In genomic region chr9:123150241-123151020, GRCm38 (mm10) we compare ENCODE assay signal across 10 mouse cellular contexts. TPM values are rescaled to one million over a fixed set of nuclear protein-coding genes. Genes with fewer than 3 reads are reported as not detected.
DNase-seq lines count a peak whose midpoint lies in the region; ATAC-seq and TF ChIP-seq lines count a peak whose summit lies in the region.
"Had no signal": no experiment of that assay in that cellular context is flagged by ENCODE, and none has a peak within 500 bp of the region (broad histone marks: within the 10 kb centered on the region; RNA-seq: fewer than 3 reads in every experiment).

Gene Clec3b (plus strand): TSS chr9:123150946.

- H3K27ac ChIP-seq in heart, embryonic 10.5 days: no peak within 1 kb of the TSS
- no peak within 1 kb of the TSS for H3K27ac ChIP-seq in limb, embryonic 14.5 days (replicated peaks; ENCODE audit: low read depth, low read length)

- WGBS in heart, embryonic 10.5 days: 85% methylated on average over 5 of the region's 5 CpGs
- WGBS in limb, embryonic 14.5 days: 74% methylated on average over 5 of the region's 5 CpGs

- TF ChIP-seq POLR2A in limb, embryonic 14.5 days (IDR thresholded peaks at IDR 0.05; ENCODE audit: borderline replicate concordance, extremely low read depth, insufficient read depth, insufficient read length): no peak

- ATAC-seq in limb, embryonic 14.5 days (ENCODE audit: low FRiP score, low read depth): no peak
- ATAC-seq in activated CD4-positive, CD25-positive, alpha-beta regulatory T cell, adult 4 months: no peak

- no peak within 1 kb of the TSS for H3K4me3 ChIP-seq in heart, embryonic 10.5 days
- H3K4me3 ChIP-seq in limb, embryonic 14.5 days (replicated peaks; ENCODE audit: low read length): no peak within 1 kb of the TSS
- H3K4me3 ChIP-seq: myocyte had no signal

- no peaks in the 10 kb centered on the region for H3K4me1 ChIP-seq in heart, embryonic 10.5 days
- H3K4me1 ChIP-seq in limb, embryonic 14.5 days (ENCODE audit: control insufficient read depth, insufficient read depth, low read length): no peaks in the 10 kb centered on the region

- H3K9ac ChIP-seq in limb, embryonic 14.5 days (ENCODE audit: low read depth, low read length, severe bottlenecking): no peak within 1 kb of the TSS

- no peak within 1 kb of the TSS for H3K4me2 ChIP-seq in limb, embryonic 14.5 days (replicated peaks; ENCODE audit: low read depth, low read length, severe bottlenecking)

- peaks cover 5% of the 10 kb centered on the region for H3K9me3 ChIP-seq in heart, embryonic 10.5 days
- H3K9me3 ChIP-seq in limb, embryonic 14.5 days (ENCODE audit: control insufficient read depth, low read length): no peaks in the 10 kb centered on the region

- H3K36me3 ChIP-seq in heart, embryonic 10.5 days: peaks cover 5% of the 10 kb centered on the region; the same call in 1 of the 2 replicates
- no peaks in the 10 kb centered on the region for H3K36me3 ChIP-seq in limb, embryonic 14.5 days (ENCODE audit: control insufficient read depth, insufficient read depth, low read length)

- DNase-seq in heart, adult 18-20 months: peak; percentile 82 to 83
- DNase-seq in heart, embryonic 10.5 days (ENCODE audit: low spot score): no peak
- DNase-seq in adipocyte (ENCODE audit: low spot score): peak; percentile 77
- peak; percentile 50 to 68 for DNase-seq in gastrocnemius, postnatal 36 days
- DNase-seq in limb, embryonic 14.5 days (ENCODE audit: low spot score): peak; percentile 47
- peak; percentile 21 for DNase-seq in urinary bladder, postnatal 25 days (ENCODE audit: low spot score)
- DNase-seq in yolk sac, embryonic 10.5 days (ENCODE audit: low spot score): no peak

- intact Hi-C loops in gastrocnemius, postnatal 36 days (cut with DNase I): loop anchor here (10.0 kb wide), 1 partner anchor 274 kb away; no protein-coding TSS in a partner anchor

- no peaks in the 10 kb centered on the region for H3K27me3 ChIP-seq in heart, embryonic 10.5 days (ENCODE audit: insufficient read depth, poor library complexity, severe bottlenecking)
- no peaks in the 10 kb centered on the region for H3K27me3 ChIP-seq in limb, embryonic 14.5 days (ENCODE audit: control insufficient read depth, insufficient read depth, low read length)

RNA-seq across cellular contexts. Expression of gene Clec3b, which starts in this region (rescaled TPM):
- total RNA-seq in heart, adult 18-20 months (2021): 10 to 100 TPM; 39.9 to 51.1 TPM
- not detected in 2 replicates for polyA plus RNA-seq in heart, embryonic 10.5 days (2016; fragmentation: Nextera tagmentation; extraction: Ambion mirVana)
- total RNA-seq in gastrocnemius, postnatal 36 days (2021): 10 to 100 TPM; 36.8 to 42.0 TPM
- 18.1 and 21.0 TPM in 2 replicates for polyA plus RNA-seq in limb, embryonic 14.5 days (2012; rRNA removed)
- polyA plus RNA-seq in limb, embryonic 14.5 days (2014; fragmentation: Nextera tagmentation; extraction: Ambion mirVana): 1.1 and 1.6 TPM in 2 replicates
- polyA plus RNA-seq in activated CD4-positive, CD25-positive, alpha-beta regulatory T cell, adult 4 months (2017; shearing (Covaris generic)): not detected
- polyA plus RNA-seq: intestine, embryonic 14.5 days had no signal

Comparison
In these comparisons a context has a peak if more than half of its experiments do, and no peak if none do; other contexts are left out.
1. DNase-seq: peak in heart, adult 18-20 months (2 of 2), adipocyte (single experiment), gastrocnemius, postnatal 36 days (2 of 2), limb, embryonic 14.5 days (single experiment) and urinary bladder, postnatal 25 days (single experiment); none in heart, embryonic 10.5 days (single experiment) and yolk sac, embryonic 10.5 days (single experiment).